ENCODE assay signal across 13 mouse cellular contexts in genomic region chr5:72634791-72635271, GRCm38 (mm10). TPM values are rescaled to one million over a fixed set of nuclear protein-coding genes. Genes with fewer than 3 reads are reported as not detected.
A peak's percentile ranks its signal among the peaks of the same experiment; 100 is the strongest.
DNase-seq lines count a peak whose midpoint lies in the region; ATAC-seq and TF ChIP-seq lines count a peak whose summit lies in the region.
"Had no signal": no experiment of that assay in that cellular context is flagged by ENCODE, and none has a peak within 500 bp of the region (broad histone marks: within the 10 kb centered on the region; RNA-seq: fewer than 3 reads in every experiment).

No protein-coding gene starts in this region.

- H3K4me1 ChIP-seq in spleen, adult 2 months (ENCODE audit: control insufficient read depth, insufficient read depth, insufficient read length) = peaks cover 4% of the 10 kb centered on the region
- no peaks in the 10 kb centered on the region for H3K4me1 ChIP-seq in stomach, postnatal 0 days (replicated peaks; ENCODE audit: control insufficient read depth, insufficient read depth)
- H3K4me1 ChIP-seq: hindbrain, embryonic 13.5 days; liver, embryonic 15.5 days had no signal

- intact Hi-C loops in left cerebral cortex, postnatal 10 days (cut with DNase I) = no loop called here

- no peaks in the 10 kb centered on the region for H3K27me3 ChIP-seq in spleen, adult 2 months (ENCODE audit: control insufficient read depth, insufficient read depth, low read length)
- no peaks in the 10 kb centered on the region for H3K27me3 ChIP-seq in stomach, postnatal 0 days (ENCODE audit: control insufficient read depth, insufficient read depth, low read length)
- H3K27me3 ChIP-seq: hindbrain, embryonic 13.5 days; liver, embryonic 15.5 days had no signal

- H3K36me3 ChIP-seq in spleen, adult 2 months (ENCODE audit: control insufficient read depth, insufficient read depth, low read length) = no peaks in the 10 kb centered on the region
- no peaks in the 10 kb centered on the region for H3K36me3 ChIP-seq in stomach, postnatal 0 days (ENCODE audit: control insufficient read depth, insufficient read depth, low read length)
- H3K36me3 ChIP-seq: hindbrain, embryonic 13.5 days; liver, embryonic 15.5 days had no signal

- no peak for TF ChIP-seq CTCF in spleen, adult 2 months (IDR thresholded peaks at IDR 0.05; ENCODE audit: extremely low read depth, insufficient read depth, insufficient read length, insufficient replicate concordance)
- TF ChIP-seq CTCF in stomach, postnatal 0 days (IDR thresholded peaks at IDR 0.05; ENCODE audit: low read depth) = no peak

- TF ChIP-seq POLR2A in spleen, adult 2 months (IDR thresholded peaks at IDR 0.05; ENCODE audit: low read depth, low read length) = peak; percentile 12; the same call in 1 of the 2 replicates

- H3K4me3 ChIP-seq in spleen, adult 2 months (ENCODE audit: extremely low read depth, insufficient read depth, insufficient read length) = peak overlapping the region; percentile 21
- no peak overlapping the region for H3K4me3 ChIP-seq in stomach, postnatal 0 days (ENCODE audit: low read depth, low read length)
- H3K4me3 ChIP-seq: hindbrain, embryonic 13.5 days; left cerebral cortex, adult 2 months; liver, embryonic 15.5 days had no signal

- no peak overlapping the region for H3K9ac ChIP-seq in stomach, postnatal 0 days (ENCODE audit: low read length)
- H3K9ac ChIP-seq: hindbrain, embryonic 13.5 days; liver, embryonic 15.5 days had no signal

- TF ChIP-seq EP300 in stomach, postnatal 0 days (optimal IDR thresholded peaks at IDR 0.05) = no peak

- peak; percentile 29 to 72 for DNase-seq in spleen, adult 2 months (ENCODE audit: low read depth in 1 of 2, low spot score in 2 of 2)
- DNase-seq in spleen, adult 12 weeks (ENCODE audit: low spot score) = no peak
- DNase-seq in natural killer cell, adult 2 months (ENCODE audit: low spot score in 2 of 2) = peak; percentile 67 to 74
- peak; percentile 75 for DNase-seq in thymus, postnatal 4 days
- DNase-seq in stomach, postnatal 0 days (ENCODE audit: low spot score) = no peak
- no peak for DNase-seq in adrenal gland, postnatal 36 days
- DNase-seq in left cerebral cortex, postnatal 10 days (ENCODE audit: extremely low spot score in 1 of 2, low spot score in 2 of 2) = no peak
- DNase-seq: kidney, postnatal 14 days; retina, postnatal 1 day had no signal

- H3K27ac ChIP-seq in spleen, adult 2 months (ENCODE audit: insufficient read depth, low read length) = peak overlapping the region; percentile 87
- no peak overlapping the region for H3K27ac ChIP-seq in stomach, postnatal 0 days (replicated peaks)
- H3K27ac ChIP-seq: hindbrain, embryonic 13.5 days; left cerebral cortex, adult 2 months; liver, embryonic 15.5 days had no signal

- WGBS in spleen, adult 2 months = 40% methylated on average over 9 of the region's 9 CpGs
- 76% methylated on average over 9 of the region's 9 CpGs for WGBS in stomach, postnatal 0 days

- no peaks in the 10 kb centered on the region for H3K9me3 ChIP-seq in stomach, postnatal 0 days (ENCODE audit: control insufficient read depth, low read length)
- H3K9me3 ChIP-seq: hindbrain, embryonic 13.5 days; liver, embryonic 15.5 days had no signal

- no peak overlapping the region for H3K4me2 ChIP-seq in stomach, postnatal 0 days (replicated peaks; ENCODE audit: low read depth)
- H3K4me2 ChIP-seq: hindbrain, embryonic 13.5 days; liver, embryonic 15.5 days had no signal

- peak; percentile 32 for ATAC-seq in granulocyte monocyte progenitor cell, adult 5-6 weeks (replicated peaks; ENCODE audit: poor library complexity, severe bottlenecking)
- no peak for ATAC-seq in stomach, postnatal 0 days (ENCODE audit: low FRiP score, low TSS enrichment)

RNA-seq across cellular contexts. Expression of gene Cnga1, which starts 9.2 kb away (rescaled TPM):
- polyA plus RNA-seq in spleen, adult 2 months (2012; rRNA removed) = 0.04 and 0.18 TPM in 2 replicates
- total RNA-seq in granulocyte monocyte progenitor cell, adult 5-6 weeks (2014; fragmentation: Nextera tagmentation) = not detected in 2 replicates
- not detected in 2 replicates for total RNA-seq in granulocyte monocyte progenitor cell, adult 5-6 weeks (2017)
- polyA plus RNA-seq in stomach, postnatal 0 days (2015; fragmentation: Nextera tagmentation; extraction: Ambion mirVana) = 0.06 TPM in 1 of 2 replicates, not detected in the other
- not detected for total RNA-seq in adrenal gland, postnatal 36 days (2021)
- not detected for total RNA-seq in left cerebral cortex, postnatal 10 days (2021)
- total RNA-seq: left cerebral cortex, adult 2 months had no signal
- polyA plus RNA-seq: hindbrain, embryonic 13.5 days; liver, embryonic 15.5 days had no signal

RNA-seq across cellular contexts. Expression of gene Nipal1, which starts 12.8 kb away (rescaled TPM):
- 0.11 and 0.26 TPM in 2 replicates for polyA plus RNA-seq in spleen, adult 2 months (2012; rRNA removed)
- total RNA-seq in granulocyte monocyte progenitor cell, adult 5-6 weeks (2014; fragmentation: Nextera tagmentation) = not detected in 2 replicates
- total RNA-seq in granulocyte monocyte progenitor cell, adult 5-6 weeks (2017) = not detected in 2 replicates
- polyA plus RNA-seq in stomach, postnatal 0 days (2015; fragmentation: Nextera tagmentation; extraction: Ambion mirVana) = 64.5 and 64.7 TPM in 2 replicates
- total RNA-seq in adrenal gland, postnatal 36 days (2021) = under 1 TPM; 0.53 to 0.79 TPM
- total RNA-seq in left cerebral cortex, postnatal 10 days (2021) = not detected
- total RNA-seq: left cerebral cortex, adult 2 months had no signal

RNA-seq across cellular contexts. Expression of gene Gm5868, which starts 47.5 kb away (rescaled TPM):
- not detected in 2 replicates for polyA plus RNA-seq in spleen, adult 2 months (2012; rRNA removed)
- not detected in 2 replicates for total RNA-seq in granulocyte monocyte progenitor cell, adult 5-6 weeks (2014; fragmentation: Nextera tagmentation)
- not detected in 2 replicates for total RNA-seq in granulocyte monocyte progenitor cell, adult 5-6 weeks (2017)
- 0.56 and 1.1 TPM in 2 replicates for polyA plus RNA-seq in stomach, postnatal 0 days (2015; fragmentation: Nextera tagmentation; extraction: Ambion mirVana)
- total RNA-seq in adrenal gland, postnatal 36 days (2021) = 1 to 10 TPM in 1 of 2 experiments, under 1 TPM in 1; 0.83 to 1.3 TPM
- 1 to 10 TPM; 1.7 to 1.9 TPM for total RNA-seq in left cerebral cortex, postnatal 10 days (2021)
- polyA plus RNA-seq: liver, embryonic 15.5 days had no signal

RNA-seq across cellular contexts. Expression of gene Zar1, which starts 53.8 kb away (rescaled TPM):
- not detected in 2 replicates for polyA plus RNA-seq in spleen, adult 2 months (2012; rRNA removed)
- not detected in 2 replicates for total RNA-seq in granulocyte monocyte progenitor cell, adult 5-6 weeks (2014; fragmentation: Nextera tagmentation)
- not detected in 2 replicates for total RNA-seq in granulocyte monocyte progenitor cell, adult 5-6 weeks (2017)
- 0.15 TPM in 1 of 2 replicates, not detected in the other for polyA plus RNA-seq in stomach, postnatal 0 days (2015; fragmentation: Nextera tagmentation; extraction: Ambion mirVana)
- total RNA-seq in adrenal gland, postnatal 36 days (2021) = under 1 TPM in 1 of 2 experiments, not detected in 1; 0.16 TPM
- total RNA-seq in left cerebral cortex, postnatal 10 days (2021) = 1 to 10 TPM; 1.2 to 1.6 TPM
- polyA plus RNA-seq: liver, embryonic 15.5 days had no signal

Comparison
In these comparisons a context has a peak if more than half of its experiments do, and no peak if none do; other contexts are left out.
1. DNase-seq: peak in spleen, adult 2 months (2 of 2), natural killer cell, adult 2 months (2 of 2) and thymus, postnatal 4 days (single experiment); none in spleen, adult 12 weeks (single experiment), stomach, postnatal 0 days (single experiment), adrenal gland, postnatal 36 days (0 of 2) and left cerebral cortex, postnatal 10 days (0 of 2).